Mouse (Mus musculus) liver (tissue): ENCODE measurements at regions not wholly inside any gene's neighbourhood (a gene's known extent, or its start where the extent isn't known, plus 50 kb on each side); places are given as distances from the start of the nearest gene placed in this dataset.
"Not testable (repeated sequence)": the region's sequence is repeated elsewhere in the genome, so short reads cannot be mapped to it uniquely, and the experiment has no call there.

Source experiments
- DNase-seq: peaks from one replicate; pipeline ENCODE4 v3.0.0-alpha.2; 2020; ENCODE audit warnings: mixed read lengths

- no peak for DNase-seq
Measured at GRCm38 (mm10) chr16:55578686-55579085, 260.0 kb downstream of the Nfkbiz start.

DNA sequence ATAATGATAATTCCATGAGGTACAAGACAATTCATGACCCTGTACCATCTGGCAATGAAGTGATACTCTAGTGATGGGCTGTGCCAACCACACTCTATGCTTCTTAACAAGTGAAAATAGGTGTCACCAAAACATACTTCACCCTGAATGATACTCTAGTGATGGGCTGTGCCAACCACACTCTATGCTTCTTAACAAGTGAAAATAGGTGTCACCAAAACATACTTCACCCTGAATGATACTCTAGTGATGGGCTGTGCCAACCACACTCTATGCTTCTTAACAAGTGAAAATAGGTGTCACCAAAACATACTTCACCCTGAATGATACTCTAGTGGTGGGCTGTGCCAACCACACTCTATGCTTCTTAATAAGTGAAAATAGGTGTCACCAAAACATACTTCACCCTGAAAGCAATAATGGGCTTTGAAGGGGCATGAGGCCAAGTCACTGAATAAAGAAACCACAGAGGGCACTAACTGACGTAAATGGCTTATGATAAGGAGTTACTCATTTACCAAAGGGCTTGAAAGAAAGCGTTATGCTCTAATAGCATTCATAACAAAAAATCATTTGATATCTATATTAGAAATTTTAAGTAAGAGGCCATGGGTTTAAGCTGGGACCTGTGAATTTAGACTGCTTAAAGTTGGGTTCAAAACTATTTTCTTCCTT lies 263.0 kb downstream of the Nfkbiz start:
- DNase-seq, result not testable (repeated sequence)

GRCm38 (mm10) chr16:55571106-55571505 lies 267.6 kb downstream of the Nfkbiz start:
- no peak for DNase-seq

DNA sequence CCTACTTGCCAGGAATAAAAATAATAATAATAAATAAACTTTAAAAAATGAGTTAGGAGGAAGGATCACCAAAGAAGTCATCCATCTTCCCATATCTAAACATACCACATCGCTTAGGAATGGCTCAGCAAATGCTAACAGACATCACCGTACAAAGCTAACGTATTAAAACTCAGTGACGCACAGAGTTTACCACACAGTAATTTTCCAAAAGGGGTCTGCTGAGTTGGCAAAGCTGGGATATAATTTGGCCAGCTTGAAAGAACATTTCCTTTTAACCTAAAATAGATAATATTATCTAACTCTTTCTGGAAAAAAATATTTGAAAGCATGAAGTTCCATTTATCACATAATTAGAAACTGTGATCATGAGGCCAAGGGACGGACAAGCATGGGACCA lies 268.6 kb downstream of the Nfkbiz start:
- DNase-seq, result no peak

DNA sequence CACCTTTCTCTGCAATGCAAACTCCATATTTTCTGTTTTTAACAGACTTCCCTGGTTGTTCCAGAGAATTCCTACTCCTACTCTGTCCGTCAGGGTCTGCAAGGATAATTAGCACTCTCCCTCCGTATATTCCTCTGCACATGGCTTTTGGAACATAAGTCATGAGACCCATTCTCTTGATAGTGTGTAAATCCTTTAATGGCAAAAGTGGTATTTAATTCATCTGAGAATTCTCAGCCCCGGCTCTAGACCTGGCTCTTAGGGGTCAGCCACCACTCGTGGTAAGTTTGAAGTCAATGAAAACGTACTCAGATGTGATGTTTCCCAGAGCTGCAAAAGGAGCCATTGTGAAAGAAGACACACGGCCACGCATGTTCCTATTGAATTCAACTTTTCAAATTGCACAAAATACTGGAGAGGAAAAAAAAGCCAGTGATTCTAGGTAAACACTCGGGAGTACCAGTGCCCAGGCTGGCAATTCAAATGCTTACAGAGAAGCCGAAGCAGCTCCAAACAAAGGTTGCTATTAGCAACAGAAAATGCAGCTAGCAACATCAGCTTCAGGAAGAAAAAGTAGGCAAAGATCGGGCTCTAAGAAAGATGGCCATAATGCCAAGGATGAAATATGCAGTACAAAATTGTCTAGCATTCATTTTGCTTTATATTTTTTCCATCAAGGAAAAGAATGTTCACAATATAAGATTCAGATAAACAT lies 258.2 kb upstream of the Zpld1 start:
- no peak for DNase-seq

- peak; percentile 9 for DNase-seq
Measured at GRCm38 (mm10) chr16:55555224-55555623, 257.4 kb upstream of the Zpld1 start.

DNA sequence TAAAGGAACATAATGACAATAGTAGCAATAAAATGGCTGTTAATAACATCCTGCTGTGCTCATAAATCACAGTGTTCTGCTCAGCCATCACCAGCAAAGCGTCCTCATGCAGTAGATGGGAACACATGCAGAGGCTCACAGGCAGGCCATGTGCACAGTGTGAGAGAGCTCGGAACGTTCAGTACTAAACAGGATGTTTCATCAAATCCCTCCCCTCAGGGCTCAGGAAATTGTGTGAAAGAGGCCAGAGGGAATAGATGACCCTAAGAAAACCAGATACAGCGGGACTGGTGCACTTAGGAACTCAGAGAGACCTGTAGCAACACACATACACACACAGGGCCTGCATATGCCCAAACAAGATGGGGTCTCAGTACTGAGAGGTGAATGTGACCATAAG lies 256.1 kb upstream of the Zpld1 start:
- DNase-seq, result no peak

- DNase-seq, result no peak
Measured at GRCm38 (mm10) chr16:55551348-55551747, 253.6 kb upstream of the Zpld1 start.

DNA sequence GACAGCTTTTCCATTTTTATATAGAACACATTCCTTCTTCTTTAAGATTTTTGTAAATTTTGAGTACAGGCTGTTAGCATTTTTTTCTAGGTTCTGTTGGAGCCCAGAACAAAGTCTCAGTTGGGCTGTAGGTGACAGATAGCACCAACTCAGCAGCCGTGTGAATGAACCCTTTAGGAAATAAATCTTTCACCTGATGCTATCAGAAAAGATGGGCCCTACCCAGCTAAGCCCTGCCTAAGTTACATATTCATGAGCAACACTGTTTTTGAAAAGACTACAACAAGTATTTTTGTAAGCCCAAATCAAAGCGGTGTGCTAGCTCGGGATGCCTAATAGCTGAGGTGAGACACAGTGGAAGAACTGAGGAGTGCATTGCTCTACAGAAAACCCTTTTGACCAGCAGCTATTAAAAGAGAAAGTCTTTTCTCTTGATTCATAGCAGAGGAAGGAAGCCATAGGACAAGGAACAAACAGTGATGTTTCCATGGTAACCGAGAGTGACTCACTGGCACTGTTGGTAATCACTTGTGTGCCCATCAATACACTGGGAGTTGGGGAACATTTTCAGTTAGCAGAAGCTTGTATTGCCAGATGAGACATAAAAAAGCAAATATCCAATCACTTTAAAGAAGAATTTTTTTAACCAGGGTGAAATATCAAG lies 253.0 kb upstream of the Zpld1 start:
- DNase-seq, result no peak

DNA sequence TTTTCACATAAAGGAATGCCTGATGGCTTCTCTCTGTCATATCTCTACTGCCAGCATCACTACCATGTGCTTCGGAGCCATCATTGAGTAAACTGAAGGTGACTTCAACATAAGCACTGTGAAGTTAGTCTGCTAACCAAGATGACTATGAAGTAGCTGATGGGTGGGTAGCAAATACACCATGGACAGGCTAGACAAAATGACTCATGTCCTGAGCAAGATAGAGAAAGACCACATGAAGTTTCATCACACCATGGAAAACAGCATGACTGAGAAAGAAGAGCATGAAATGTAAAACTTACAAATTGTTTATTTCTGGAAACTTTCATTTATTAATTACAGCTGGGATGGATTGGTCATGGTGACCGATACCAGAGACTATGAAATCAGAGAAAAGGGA lies 249.3 kb upstream of the Zpld1 start:
- no peak for DNase-seq

DNA sequence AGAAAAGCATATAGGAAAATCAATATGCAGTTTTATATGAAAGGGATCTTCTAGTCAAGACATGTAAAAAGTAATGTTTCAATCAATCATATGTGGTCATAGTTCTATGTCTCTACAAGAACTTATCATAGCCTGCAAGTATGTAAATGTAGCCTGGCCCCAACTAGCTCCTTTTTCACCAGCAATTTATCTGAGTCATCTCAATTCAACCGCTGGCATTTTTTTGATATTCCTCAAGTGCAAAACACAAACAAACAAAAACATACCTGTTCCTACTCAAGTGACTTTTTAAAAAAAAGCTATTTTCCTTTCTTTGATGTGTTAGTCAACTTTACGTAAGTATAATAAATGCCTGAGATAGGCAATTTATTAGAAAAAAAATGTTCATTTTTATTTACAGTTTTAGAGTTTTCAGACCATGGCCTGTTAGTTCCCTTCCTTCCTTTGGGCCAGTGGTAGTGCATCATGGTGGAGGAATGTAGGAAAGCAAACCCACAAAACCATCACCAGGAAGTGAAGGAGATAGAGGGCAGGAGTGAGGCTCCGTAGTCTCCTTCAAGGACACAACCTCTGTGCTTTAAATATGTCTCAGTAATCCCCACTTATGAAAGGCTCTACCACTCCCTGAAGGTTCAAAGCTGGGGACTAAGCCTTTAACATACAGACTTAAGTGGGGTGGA lies 242.7 kb upstream of the Zpld1 start:
- DNase-seq, result no peak

DNA sequence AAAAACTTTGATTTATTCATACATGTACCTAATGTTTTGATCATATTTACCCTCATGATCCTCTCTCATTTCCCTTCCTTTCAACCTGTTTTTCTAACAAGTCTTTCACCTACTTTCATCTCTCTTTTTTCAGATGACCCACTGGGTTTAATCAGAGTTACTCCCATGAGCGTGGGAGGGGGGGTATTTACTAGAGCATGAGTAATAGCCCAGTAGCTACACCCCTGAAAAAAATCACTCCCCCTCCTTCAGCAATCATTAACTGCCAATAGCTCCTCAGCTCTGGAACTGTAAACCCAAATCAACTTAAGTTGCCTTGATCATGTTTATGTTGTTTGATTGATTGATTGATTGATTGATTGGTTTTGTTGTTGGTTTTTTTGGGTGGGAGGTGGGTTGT lies 241.4 kb upstream of the Zpld1 start:
- DNase-seq, result no peak

DNA sequence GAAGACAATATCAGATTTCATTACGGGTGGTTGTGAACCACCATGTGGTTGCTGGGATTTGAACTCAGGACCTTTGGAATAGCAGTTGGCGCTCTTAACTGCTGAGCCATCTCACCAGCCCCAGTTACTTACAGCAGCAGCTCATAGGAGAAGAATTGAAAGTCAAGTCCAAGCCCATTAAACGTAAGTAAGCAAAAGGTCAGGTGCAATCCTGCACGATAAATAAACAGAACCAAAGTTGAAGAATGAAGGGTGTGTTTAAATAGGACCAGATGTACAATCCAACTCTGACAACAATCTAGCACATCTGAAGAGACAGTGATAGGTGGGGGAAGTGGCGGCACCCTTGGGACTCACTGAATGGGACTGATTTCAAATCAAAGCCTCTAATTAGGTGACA lies 239.8 kb upstream of the Zpld1 start:
- DNase-seq, result no peak

GRCm38 (mm10) chr16:55532686-55533085 lies 234.9 kb upstream of the Zpld1 start:
- DNase-seq, result no peak

DNA sequence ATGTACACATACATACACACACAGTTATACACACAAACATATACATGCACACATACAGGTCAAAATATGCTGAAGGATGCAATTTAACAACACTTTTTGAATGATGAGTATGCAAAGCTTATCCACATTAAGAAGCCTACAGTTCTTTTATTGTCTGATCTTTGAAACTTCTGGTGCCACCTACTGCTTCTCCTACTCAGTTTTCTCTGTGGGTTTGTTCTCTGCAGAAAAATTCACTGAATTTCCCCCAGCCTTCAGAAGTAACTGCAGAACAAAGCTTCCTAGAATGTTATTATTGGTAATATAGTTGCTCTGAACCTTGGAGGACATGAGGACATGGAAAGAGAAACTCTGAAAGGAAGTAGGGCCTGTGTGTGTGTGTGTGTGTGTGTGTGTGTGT lies 233.1 kb upstream of the Zpld1 start:
- no peak for DNase-seq

DNA sequence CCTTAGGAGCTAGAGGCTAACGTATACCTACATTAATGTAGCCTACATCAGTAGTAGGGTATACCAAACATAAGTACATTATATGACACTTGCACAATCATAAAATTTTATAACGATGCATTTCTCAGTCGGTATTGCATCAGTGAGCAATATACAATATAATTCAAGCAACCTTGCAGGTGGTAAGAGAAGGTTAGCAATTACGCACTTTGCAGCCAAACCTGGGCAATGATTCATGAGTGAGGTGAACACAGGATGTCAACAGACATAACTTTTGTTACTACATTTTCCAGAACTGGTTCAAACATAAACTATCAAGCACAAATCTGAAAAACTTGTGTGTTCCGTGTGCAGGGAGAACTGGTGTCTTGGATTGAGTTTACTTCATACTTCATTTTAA lies 229.9 kb upstream of the Zpld1 start:
- no peak for DNase-seq

GRCm38 (mm10) chr16:55526230-55526842 lies 228.6 kb upstream of the Zpld1 start:
- no peak for DNase-seq

- DNase-seq, result no peak
Measured at GRCm38 (mm10) chr16:55523264-55523663, 225.5 kb upstream of the Zpld1 start.

DNA sequence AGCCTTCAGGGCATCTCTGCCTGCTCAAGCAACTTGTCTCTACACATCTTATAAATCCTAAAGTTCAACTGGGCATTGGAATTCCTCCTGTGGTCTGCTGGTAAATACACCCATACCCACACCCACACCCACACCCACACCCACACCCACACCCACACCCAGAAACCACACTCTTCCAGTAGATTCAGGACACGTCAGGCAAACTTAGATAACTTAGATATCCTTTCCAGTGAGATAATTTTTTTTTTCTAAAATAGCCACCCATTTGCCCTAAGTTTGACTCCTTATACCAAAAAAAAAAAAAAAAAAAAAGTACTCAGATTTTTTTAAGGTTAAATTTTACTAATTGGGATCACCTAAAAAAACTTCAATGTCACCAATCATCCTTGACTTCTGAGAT lies 224.5 kb upstream of the Zpld1 start:
- DNase-seq, result no peak

GRCm38 (mm10) chr16:55521421-55521971 lies 223.7 kb upstream of the Zpld1 start:
- no peak for DNase-seq

GRCm38 (mm10) chr16:55520077-55520476 lies 222.3 kb upstream of the Zpld1 start:
- DNase-seq, result no peak

GRCm38 (mm10) chr16:55519646-55520045 lies 221.9 kb upstream of the Zpld1 start:
- DNase-seq, result no peak

DNA sequence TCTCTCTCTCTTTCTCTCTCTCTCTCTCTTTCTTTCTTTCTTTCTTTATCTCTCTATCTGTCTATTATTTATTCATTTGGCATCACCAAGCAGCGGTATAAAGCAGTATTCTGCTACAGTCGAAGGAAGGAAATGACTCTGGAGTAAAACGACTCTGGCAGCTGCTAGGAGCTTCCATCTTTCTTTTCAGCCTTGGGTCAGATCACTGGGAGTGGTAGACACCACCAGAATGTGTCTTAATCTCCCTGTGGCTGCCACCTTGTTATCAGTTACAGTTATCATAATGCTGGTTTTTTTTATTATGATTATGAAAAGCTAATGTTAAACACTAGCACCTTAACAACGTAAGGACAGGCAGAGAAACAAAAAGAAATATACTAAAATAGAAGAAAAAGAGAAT lies 219.2 kb upstream of the Zpld1 start:
- DNase-seq, result no peak
